Mouse (Mus musculus) stomach, embryonic 14.5 days (tissue): ENCODE data around the gene Cacna1g. TPM values are rescaled to one million over a fixed set of nuclear protein-coding genes. Genes with fewer than 3 reads are reported as not detected.

Source experiments
- ATAC-seq: fragments of 200-750 bp; cut with Nextera tagmentation; 2 replicates; pipeline ENCODE4 v1.8.0; 2017; ENCODE audit warnings: low read depth, moderate TSS enrichment; ENCODE audit not compliant: insufficient number of reproducible peaks, insufficient read depth, low FRiP score
- H3K27ac ChIP-seq: fragments of 300-500 bp; sonication (generic); 2 replicates; pipeline ENCODE4 v1.5.1; 2014; ENCODE audit warnings: mild to moderate bottlenecking, low read length, moderate library complexity, mixed read lengths
- H3K27me3 ChIP-seq: fragments of 300-500 bp; sonication (generic); 2 replicates; pipeline ENCODE4 v1.6.1; 2014; ENCODE audit warnings: low read length, control low read depth, mixed read lengths; ENCODE audit not compliant: control insufficient read depth, insufficient read depth
- H3K36me3 ChIP-seq: fragments of 300-500 bp; sonication (generic); 2 replicates; pipeline ENCODE4 v1.6.1; 2014; ENCODE audit warnings: mild to moderate bottlenecking, control low read depth, low read length, moderate library complexity, mixed read lengths; ENCODE audit not compliant: control insufficient read depth, insufficient read depth
- H3K4me1 ChIP-seq: fragments of 300-500 bp; sonication (generic); 2 replicates; pipeline ENCODE4 v1.6.1; 2014; ENCODE audit warnings: low read length, control low read depth, mixed read lengths; ENCODE audit not compliant: control insufficient read depth, insufficient read depth
- H3K4me2 ChIP-seq: fragments of 300-500 bp; sonication (generic); replicated peaks from 2 replicates; pipeline ENCODE4 v1.6.1; 2014; ENCODE audit warnings: low read depth, low read length, control low read depth
- H3K4me3 ChIP-seq: fragments of 300-500 bp; sonication (generic); 2 replicates; pipeline ENCODE4 v1.5.1; 2014; ENCODE audit warnings: low read depth, low read length, control low read depth
- H3K9ac ChIP-seq: fragments of 300-500 bp; sonication (generic); replicated peaks from 2 replicates; pipeline ENCODE4 v1.6.1; 2014; ENCODE audit warnings: low read depth, mild to moderate bottlenecking, control low read depth, low read length, moderate library complexity, mixed read lengths
- H3K9me3 ChIP-seq: fragments of 300-500 bp; sonication (generic); 2 replicates; pipeline ENCODE4 v1.6.1; 2016; ENCODE audit warnings: low read depth, low read length, control low read depth; ENCODE audit not compliant: control insufficient read depth
- WGBS: fragments of 180-500 bp; shearing (Covaris S2); extraction: QIAGEN DNeasy Blood & Tissue Kit; methylation state at CpG from one replicate; pipeline ENCODE4 v1.1.7; 2014; 5-methylcytosine and 5-hydroxymethylcytosine counted together
- polyA plus RNA-seq: library from polyadenylated mRNA; unstranded; fragments of >200 nt; fragmentation: Nextera tagmentation; extraction: Ambion mirVana; gene quantifications from 2 replicates; pipeline ENCODE4 v1.2.1, GENCODE M21; 2014

The Cacna1g gene
- polyA plus RNA-seq, 1 experiment from 2014 or later = 13.5 TPM

- Histone ChIP-seq H3K4me2 (no peak overlapping the region), H3K4me3 (no peak overlapping the region), H3K9me3 (no peaks in the 10 kb centered on the region), H3K4me1 (0 out of 2 replicates have a peak, but pooled peaks cover 5% of the 10 kb centered on the region), H3K27ac (no peak overlapping the region), H3K36me3 (peaks cover 5% of the 10 kb centered on the region; the same call in 1 of the 2 replicates), H3K27me3 (no peaks in the 10 kb centered on the region), H3K9ac (no peak overlapping the region)
- WGBS = 49% methylated on average over 8 of the region's 8 CpGs
- ATAC-seq = no peak
Measured at GRCm38 (mm10) chr11:94449239-94449638, 24.8 kb downstream of the Cacna1g start.

GRCm38 (mm10) chr11:94447017-94447416, 27.0 kb downstream of the Cacna1g start:
- WGBS = 45% methylated on average over 3 of the region's 3 CpGs
- Histone ChIP-seq H3K36me3 (peaks cover 5% of the 10 kb centered on the region), H3K4me3 (no peak overlapping the region), H3K9me3 (no peaks in the 10 kb centered on the region), H3K27ac (no peak overlapping the region), H3K4me1 (0 out of 2 replicates have a peak, but pooled peaks cover 5% of the 10 kb centered on the region), H3K27me3 (no peaks in the 10 kb centered on the region), H3K4me2 (no peak overlapping the region), H3K9ac (no peak overlapping the region)
- no peak for ATAC-seq

GRCm38 (mm10) chr11:94445300-94445699, 28.7 kb downstream of the Cacna1g start:
- no peak for ATAC-seq
- 0 out of 2 replicates have a peak, but pooled peaks cover 5% of the 10 kb centered on the region for H3K4me1 ChIP-seq
- no peak overlapping the region for H3K27ac ChIP-seq
- 43% methylated on average over 4 of the region's 4 CpGs for WGBS
- H3K9ac ChIP-seq = no peak overlapping the region
- H3K4me3 ChIP-seq = no peak overlapping the region
- H3K9me3 ChIP-seq = no peaks in the 10 kb centered on the region
- peaks cover 7% of the 10 kb centered on the region for H3K36me3 ChIP-seq
- no peak overlapping the region for H3K4me2 ChIP-seq
- no peaks in the 10 kb centered on the region for H3K27me3 ChIP-seq

GRCm38 (mm10) chr11:94444829-94445228, 29.2 kb downstream of the Cacna1g start:
- no peak overlapping the region for H3K27ac ChIP-seq
- H3K4me2 ChIP-seq = no peak overlapping the region
- H3K9me3 ChIP-seq = no peaks in the 10 kb centered on the region
- no peak overlapping the region for H3K9ac ChIP-seq
- ATAC-seq = no peak
- H3K4me3 ChIP-seq = no peak overlapping the region
- H3K27me3 ChIP-seq = no peaks in the 10 kb centered on the region
- 73% methylated on average over 5 of the region's 5 CpGs for WGBS
- 0 out of 2 replicates have a peak, but pooled peaks cover 4% of the 10 kb centered on the region for H3K4me1 ChIP-seq
- H3K36me3 ChIP-seq = peaks cover 10% of the 10 kb centered on the region

GRCm38 (mm10) chr11:94441752-94442151, 32.2 kb downstream of the Cacna1g start:
- 77% methylated on average over 9 of the region's 9 CpGs for WGBS
- Histone ChIP-seq H3K27me3 (no peaks in the 10 kb centered on the region), H3K36me3 (peaks cover 10% of the 10 kb centered on the region), H3K9ac (no peak overlapping the region), H3K27ac (no peak overlapping the region), H3K4me2 (no peak overlapping the region), H3K9me3 (no peaks in the 10 kb centered on the region), H3K4me3 (no peak overlapping the region), H3K4me1 (no peaks in the 10 kb centered on the region)
- ATAC-seq = no peak

- H3K4me3 ChIP-seq = no peak overlapping the region
- no peaks in the 10 kb centered on the region for H3K27me3 ChIP-seq
- peaks cover 10% of the 10 kb centered on the region for H3K36me3 ChIP-seq
- no peak for ATAC-seq
- H3K27ac ChIP-seq = no peak overlapping the region
- no peak overlapping the region for H3K9ac ChIP-seq
- H3K4me2 ChIP-seq = no peak overlapping the region
- no peaks in the 10 kb centered on the region for H3K4me1 ChIP-seq
- WGBS = 44% methylated on average over 7 of the region's 7 CpGs
- H3K9me3 ChIP-seq = no peaks in the 10 kb centered on the region
Measured at GRCm38 (mm10) chr11:94441122-94441521, 32.9 kb downstream of the Cacna1g start.

GRCm38 (mm10) chr11:94440421-94440820, 33.6 kb downstream of the Cacna1g start:
- Histone ChIP-seq H3K27me3 (no peaks in the 10 kb centered on the region), H3K36me3 (peaks cover 10% of the 10 kb centered on the region), H3K4me1 (no peaks in the 10 kb centered on the region), H3K4me2 (no peak overlapping the region), H3K27ac (no peak overlapping the region), H3K9me3 (no peaks in the 10 kb centered on the region), H3K4me3 (no peak overlapping the region), H3K9ac (no peak overlapping the region)
- WGBS = 84% methylated on average over 6 of the region's 6 CpGs
- no peak for ATAC-seq

GRCm38 (mm10) chr11:94429011-94429651, 44.9 kb downstream of the Cacna1g start:
- Histone ChIP-seq H3K4me2 (no peak overlapping the region), H3K4me1 (peaks cover 27% of the 10 kb centered on the region)
- 25% methylated on average over 9 of the region's 9 CpGs for WGBS

More at GRCm38 (mm10) chr11:94429011-94429651, 44.9 kb downstream of the Cacna1g start:
- Histone ChIP-seq H3K27ac (peak overlapping the region; percentile 82; the same call in 1 of the 2 replicates), H3K36me3 (peaks cover 16% of the 10 kb centered on the region), H3K9ac (no peak overlapping the region), H3K9me3 (no peaks in the 10 kb centered on the region), H3K4me3 (no peak overlapping the region), H3K27me3 (no peaks in the 10 kb centered on the region)
- ATAC-seq = 0 out of 2 replicates have a peak, but pooled peaks have one; percentile 31
